Mouse (Mus musculus): Measurements from ENCODE around the gene En2.

DNA sequence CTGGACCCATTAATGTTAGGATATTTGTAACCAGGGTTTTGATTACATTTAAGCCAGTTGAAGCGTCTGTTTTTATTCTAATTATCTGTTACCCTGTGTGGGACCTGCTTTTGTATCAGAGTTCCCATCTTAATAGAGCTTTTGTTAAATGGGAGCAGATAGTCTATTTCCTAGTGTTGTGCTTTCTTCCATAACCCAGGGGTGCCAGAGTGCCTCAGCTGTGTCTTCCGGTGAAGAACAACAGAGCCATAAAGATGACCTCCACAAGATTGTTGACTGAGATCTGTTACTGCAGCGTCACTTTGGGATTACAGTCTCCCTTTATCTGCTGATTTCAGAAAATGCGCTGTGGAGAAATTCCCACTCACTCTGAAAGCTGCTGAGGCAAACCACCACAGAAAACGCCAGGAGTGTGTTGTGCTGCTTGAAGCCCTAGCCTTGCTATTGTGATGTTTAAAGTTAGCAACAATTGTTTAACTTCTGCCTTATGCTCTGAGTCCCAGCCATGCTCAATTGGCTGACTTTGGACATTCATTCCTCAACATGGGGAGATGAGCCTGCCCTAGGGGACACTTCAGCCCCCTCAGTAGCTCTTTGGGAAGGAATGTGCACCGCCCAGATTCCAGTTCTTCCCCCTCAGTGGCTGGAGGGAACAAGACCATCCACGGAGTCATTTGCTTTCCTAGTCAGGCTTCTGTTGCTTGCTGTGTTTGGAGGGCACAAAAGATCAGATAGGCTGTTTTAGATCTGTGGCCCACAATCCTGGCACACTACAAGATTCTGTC is 33.8 kb downstream of the En2 start:
- no peak for TF ChIP-seq EP300 (optimal IDR thresholded peaks at IDR 0.05)
- TF ChIP-seq CTCF (IDR thresholded peaks at IDR 0.05; ENCODE audit: low read depth): no peak
